Mouse (Mus musculus) small intestine, adult 2 months (tissue): Measurements from ENCODE around the gene Zfp983.

Experiments
- CTCF ChIP-seq: fragments of 200-500 bp; IDR thresholded peaks from 2 replicates; pipeline ENCODE4 v1.5.1; 2012; ENCODE audit warnings: low read depth, mild to moderate bottlenecking, control low read depth, inconsistent platforms, low read length, moderate library complexity, mixed read lengths; ENCODE audit not compliant: insufficient replicate concordance, insufficient read length; ENCODE audit errors: extremely low read depth
- POLR2A ChIP-seq: fragments of 200-500 bp; IDR thresholded peaks from 2 replicates; pipeline ENCODE4 v1.6.1; 2012; ENCODE audit warnings: low read depth, mild to moderate bottlenecking, control low read depth, inconsistent platforms, low read length, moderate library complexity

GRCm38 (mm10) chr17:21703414-21703813 lies 53.0 kb downstream of the Zfp983 start:
- TF ChIP-seq POLR2A: no peak
- TF ChIP-seq CTCF: no peak
